In genomic region chr13:47104856-47105541, GRCm38 (mm10) we compare ENCODE assay signal across 8 mouse cellular contexts. TPM values are rescaled to one million over a fixed set of nuclear protein-coding genes. Genes with fewer than 3 reads are reported as not detected.
A peak's percentile ranks its signal among the peaks of the same experiment; 100 is the strongest.
DNase-seq lines count a peak whose midpoint lies in the region; ATAC-seq lines count a peak whose summit lies in the region.

No protein-coding gene starts in this region.

- peaks cover 16% of the 10 kb centered on the region for H3K36me3 ChIP-seq in embryonic facial prominence, embryonic 13.5 days
- no peaks in the 10 kb centered on the region for H3K36me3 ChIP-seq in hindbrain, embryonic 11.5 days (ENCODE audit: control insufficient read depth, insufficient read depth, low read length)
- peaks cover 8% of the 10 kb centered on the region; the same call in 1 of the 2 replicates for H3K36me3 ChIP-seq in limb, embryonic 15.5 days
- H3K36me3 ChIP-seq in midbrain, embryonic 16.5 days (ENCODE audit: control insufficient read depth, insufficient read depth, low read length) = no peaks in the 10 kb centered on the region

- peak; percentile 93 for DNase-seq in heart, adult 11 months
- no peak for DNase-seq in heart, postnatal 25 days (ENCODE audit: low spot score)
- peak; percentile 76 for DNase-seq in NIH3T3 (ENCODE audit: low read depth)
- DNase-seq in hindbrain, embryonic 11.5 days (ENCODE audit: low spot score) = peak; percentile 67
- peak; percentile 59 for DNase-seq in yolk sac, embryonic 10.5 days (ENCODE audit: low spot score)

- peak overlapping the region; percentile 98 for H3K9ac ChIP-seq in embryonic facial prominence, embryonic 13.5 days
- H3K9ac ChIP-seq in hindbrain, embryonic 11.5 days (ENCODE audit: low read depth, low read length) = peak overlapping the region; percentile 99
- H3K9ac ChIP-seq in limb, embryonic 15.5 days = peak overlapping the region; percentile 94
- H3K9ac ChIP-seq in midbrain, embryonic 16.5 days (ENCODE audit: low read depth, low read length) = peak overlapping the region; percentile 87

- ATAC-seq in embryonic facial prominence, embryonic 13.5 days (ENCODE audit: insufficient number of reproducible peaks, insufficient read depth, low FRiP score, low TSS enrichment, low read depth) = no peak
- ATAC-seq in hindbrain, embryonic 11.5 days (ENCODE audit: low FRiP score) = no peak
- no peak for ATAC-seq in limb, embryonic 15.5 days (ENCODE audit: insufficient number of reproducible peaks, low FRiP score, low TSS enrichment, low read depth)
- ATAC-seq in midbrain, embryonic 16.5 days = no peak

- H3K4me2 ChIP-seq in embryonic facial prominence, embryonic 13.5 days = peak overlapping the region; percentile 77
- H3K4me2 ChIP-seq in hindbrain, embryonic 11.5 days (replicated peaks; ENCODE audit: low read depth, low read length) = peak overlapping the region; percentile 64
- peak overlapping the region; percentile 54 for H3K4me2 ChIP-seq in limb, embryonic 15.5 days
- peak overlapping the region; percentile 90 for H3K4me2 ChIP-seq in midbrain, embryonic 16.5 days (ENCODE audit: low read length)

- peak overlapping the region; percentile 100 for H3K27ac ChIP-seq in embryonic facial prominence, embryonic 13.5 days
- peak overlapping the region; percentile 99 for H3K27ac ChIP-seq in hindbrain, embryonic 11.5 days (ENCODE audit: low read depth, low read length)
- H3K27ac ChIP-seq in limb, embryonic 15.5 days = peak overlapping the region; percentile 100
- peak overlapping the region; percentile 98 for H3K27ac ChIP-seq in midbrain, embryonic 16.5 days (ENCODE audit: low read length)

- H3K9me3 ChIP-seq in embryonic facial prominence, embryonic 13.5 days = no peaks in the 10 kb centered on the region
- no peaks in the 10 kb centered on the region for H3K9me3 ChIP-seq in hindbrain, embryonic 11.5 days (ENCODE audit: control insufficient read depth, low read length)
- no peaks in the 10 kb centered on the region for H3K9me3 ChIP-seq in limb, embryonic 15.5 days
- H3K9me3 ChIP-seq in midbrain, embryonic 16.5 days (replicated peaks; ENCODE audit: control insufficient read depth, low read length, poor library complexity, severe bottlenecking) = no peaks in the 10 kb centered on the region

- peak overlapping the region; percentile 97 for H3K4me3 ChIP-seq in embryonic facial prominence, embryonic 13.5 days
- peak overlapping the region; percentile 98 for H3K4me3 ChIP-seq in hindbrain, embryonic 11.5 days (ENCODE audit: low read depth, low read length)
- H3K4me3 ChIP-seq in limb, embryonic 15.5 days = peak overlapping the region; percentile 79
- H3K4me3 ChIP-seq in midbrain, embryonic 16.5 days (ENCODE audit: low read depth, low read length) = peak overlapping the region; percentile 93

- peaks cover 26% of the 10 kb centered on the region for H3K4me1 ChIP-seq in embryonic facial prominence, embryonic 13.5 days
- peaks cover 4% of the 10 kb centered on the region for H3K4me1 ChIP-seq in hindbrain, embryonic 11.5 days (replicated peaks; ENCODE audit: control insufficient read depth, insufficient read depth, low read length)
- peaks cover 14% of the 10 kb centered on the region for H3K4me1 ChIP-seq in limb, embryonic 15.5 days
- H3K4me1 ChIP-seq in midbrain, embryonic 16.5 days (ENCODE audit: control insufficient read depth, insufficient read depth, low read length) = peaks cover 25% of the 10 kb centered on the region

- H3K27me3 ChIP-seq in embryonic facial prominence, embryonic 13.5 days = no peaks in the 10 kb centered on the region
- H3K27me3 ChIP-seq in hindbrain, embryonic 11.5 days (ENCODE audit: control insufficient read depth, insufficient read depth, low read length) = no peaks in the 10 kb centered on the region
- no peaks in the 10 kb centered on the region for H3K27me3 ChIP-seq in limb, embryonic 15.5 days
- H3K27me3 ChIP-seq in midbrain, embryonic 16.5 days (ENCODE audit: control insufficient read depth, insufficient read depth, low read depth, low read length) = no peaks in the 10 kb centered on the region; the same call in 1 of the 2 replicates

- intact Hi-C loops in heart, postnatal 25 days (cut with DNase I) = loop anchor here (5.0 kb wide), 1 partner anchor 87 kb away; no protein-coding TSS in a partner anchor

- WGBS in embryonic facial prominence, embryonic 13.5 days = under 1% methylated on average over 25 of the region's 25 CpGs
- under 1% methylated on average over 25 of the region's 25 CpGs for WGBS in hindbrain, embryonic 11.5 days
- under 1% methylated on average over 25 of the region's 25 CpGs for WGBS in limb, embryonic 15.5 days
- WGBS in midbrain, embryonic 16.5 days = under 1% methylated on average over 25 of the region's 25 CpGs

RNA-seq across cellular contexts. Expression of gene Dek, which starts 1.0 kb away (rescaled TPM):
- total RNA-seq in heart, postnatal 25 days (2021) = 10 to 100 TPM; 30.5 to 37.1 TPM
- polyA plus RNA-seq in embryonic facial prominence, embryonic 13.5 days (2015; fragmentation: Nextera tagmentation; extraction: Ambion mirVana) = 365 and 390 TPM in 2 replicates
- 312 and 335 TPM in 2 replicates for polyA plus RNA-seq in hindbrain, embryonic 11.5 days (2014; fragmentation: Nextera tagmentation; extraction: Ambion mirVana)
- 236 and 267 TPM in 2 replicates for polyA plus RNA-seq in limb, embryonic 15.5 days (2015; fragmentation: Nextera tagmentation; extraction: Ambion mirVana)
- 94.8 and 116 TPM in 2 replicates for polyA plus RNA-seq in midbrain, embryonic 16.5 days (2015; fragmentation: Nextera tagmentation; extraction: Ambion mirVana)

RNA-seq across cellular contexts. Expression of gene Rnf144b, which starts 17.5 kb away (rescaled TPM):
- total RNA-seq in heart, postnatal 25 days (2021) = 10 to 100 TPM; 14.8 to 20.8 TPM
- 2.2 and 2.7 TPM in 2 replicates for polyA plus RNA-seq in embryonic facial prominence, embryonic 13.5 days (2015; fragmentation: Nextera tagmentation; extraction: Ambion mirVana)
- 1.2 and 1.9 TPM in 2 replicates for polyA plus RNA-seq in hindbrain, embryonic 11.5 days (2014; fragmentation: Nextera tagmentation; extraction: Ambion mirVana)
- polyA plus RNA-seq in limb, embryonic 15.5 days (2015; fragmentation: Nextera tagmentation; extraction: Ambion mirVana) = 3.9 and 4.4 TPM in 2 replicates
- polyA plus RNA-seq in midbrain, embryonic 16.5 days (2015; fragmentation: Nextera tagmentation; extraction: Ambion mirVana) = 0.92 and 1.0 TPM in 2 replicates
